Mouse (Mus musculus) brain, embryonic 14.5 days (tissue): ENCODE measurements at regions not wholly inside any gene's neighbourhood (a gene's known extent, or its start where the extent isn't known, plus 50 kb on each side); places are given as distances from the start of the nearest gene placed in this dataset.

Experiments
- CTCF ChIP-seq: fragments of 200-500 bp; IDR thresholded peaks from 2 replicates; pipeline ENCODE4 v1.5.1; 2012; ENCODE audit warnings: inconsistent platforms, mild to moderate bottlenecking, moderate library complexity, borderline replicate concordance; ENCODE audit not compliant: insufficient read depth, insufficient read length; ENCODE audit errors: extremely low read depth
- POLR2A ChIP-seq: fragments of 200-500 bp; IDR thresholded peaks from 2 replicates; pipeline ENCODE4 v1.6.1; 2012; ENCODE audit warnings: mild to moderate bottlenecking, inconsistent platforms, borderline replicate concordance; ENCODE audit not compliant: poor library complexity, insufficient read depth, insufficient read length, severe bottlenecking; ENCODE audit errors: extremely low read depth

- no peak for TF ChIP-seq CTCF
- TF ChIP-seq POLR2A, result no peak
These were observed 181.1 kb downstream of the Xxylt1 start for GRCm38 (mm10) chr16:30900121-30900520.
